Mouse (Mus musculus) urinary bladder, postnatal 36 days (tissue): ENCODE measurements around the gene Nol4l.

Experiments
- DNase-seq, 2 experiments: peaks; one replicate each; pipeline ENCODE4 v3.0.0; 2022; ENCODE audit warnings: low spot score in 2 of 2, mixed read lengths in 1 of 2

Nol4l gene

DNA sequence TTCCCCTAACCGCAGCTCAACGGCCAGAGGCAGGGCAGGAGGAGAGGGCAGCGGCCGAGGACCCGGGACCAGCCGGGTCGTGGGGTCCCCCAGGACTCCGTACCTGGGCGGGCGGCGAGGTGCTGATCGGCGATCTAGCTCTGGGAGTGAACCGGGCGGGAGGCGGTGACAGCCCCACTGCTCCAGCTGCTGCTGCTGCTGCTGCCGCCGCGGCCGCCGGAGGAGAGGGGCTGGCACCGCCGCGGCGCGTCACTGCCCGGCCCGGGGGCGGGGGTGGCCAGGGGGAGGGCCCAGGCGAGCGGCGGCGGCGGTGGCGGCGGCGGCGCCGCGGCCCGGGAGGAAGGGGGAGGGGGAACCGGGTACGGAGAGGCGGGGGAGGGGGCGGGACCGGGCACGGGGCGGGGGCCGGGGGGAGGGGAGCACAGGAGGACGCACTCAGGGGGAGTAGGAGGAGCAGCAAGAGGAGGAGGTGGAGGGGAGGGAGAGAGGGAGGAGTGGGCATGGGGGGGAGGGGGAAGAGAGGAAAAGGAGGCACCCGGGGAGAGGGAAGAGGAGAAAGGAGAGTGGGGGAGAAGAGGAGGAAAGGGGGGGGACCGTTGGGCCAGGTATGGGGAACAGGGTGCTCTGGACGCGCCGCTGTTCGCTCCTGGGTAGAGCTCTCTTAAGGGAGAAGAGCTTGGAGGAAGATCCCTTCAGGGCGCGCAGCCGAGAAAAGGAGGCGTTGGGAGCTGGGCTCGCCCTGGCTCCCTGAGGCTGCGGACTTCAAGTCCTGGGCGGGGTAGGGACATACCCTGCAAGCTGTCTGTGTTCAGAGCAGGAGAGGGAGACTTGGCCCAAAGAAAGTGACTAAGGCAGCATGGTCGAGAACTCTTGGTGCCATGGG is 85.3 kb downstream of the Nol4l start:
- peak; percentile 47 to 62 for DNase-seq

DNA sequence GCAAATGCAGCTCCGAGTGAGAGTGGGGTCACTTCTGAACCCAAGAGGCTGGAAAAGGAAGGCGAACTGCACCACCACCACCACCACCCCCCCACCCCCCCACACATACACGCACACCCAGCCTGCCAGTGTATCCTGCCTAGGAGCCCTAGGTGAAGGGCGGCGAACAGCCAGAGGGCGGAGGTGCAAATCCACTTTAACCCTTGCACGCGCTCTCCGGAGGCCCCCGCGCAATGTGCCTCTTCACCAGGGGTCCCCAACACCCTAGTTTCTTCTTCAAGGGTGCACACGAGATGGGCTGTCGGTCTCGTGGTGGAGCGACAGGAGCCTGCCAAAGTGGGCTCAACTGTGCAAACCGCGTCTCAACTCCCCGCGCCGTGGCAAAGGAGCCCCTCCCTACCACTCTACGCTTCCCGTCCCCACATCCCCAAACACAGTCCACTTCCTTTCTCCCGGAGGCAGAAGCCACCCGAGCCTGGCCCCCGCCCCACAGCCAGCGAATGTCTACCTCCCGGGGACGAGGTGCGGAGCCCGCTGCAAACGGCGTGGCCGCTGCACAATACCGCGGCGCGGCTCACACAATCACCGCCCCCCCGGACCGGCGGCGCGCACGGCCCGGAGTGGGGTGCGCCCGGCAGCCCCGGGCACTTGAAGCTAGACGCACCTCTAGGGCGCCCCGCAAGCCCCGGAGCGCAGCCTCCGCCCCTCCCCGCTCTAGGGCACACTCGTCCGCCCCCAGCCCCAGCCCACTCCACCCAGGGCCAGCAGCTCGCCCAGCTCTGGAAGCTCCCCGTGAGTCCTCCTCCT is 86.1 kb downstream of the Nol4l start:
- DNase-seq: peak; percentile 11 to 20

DNA sequence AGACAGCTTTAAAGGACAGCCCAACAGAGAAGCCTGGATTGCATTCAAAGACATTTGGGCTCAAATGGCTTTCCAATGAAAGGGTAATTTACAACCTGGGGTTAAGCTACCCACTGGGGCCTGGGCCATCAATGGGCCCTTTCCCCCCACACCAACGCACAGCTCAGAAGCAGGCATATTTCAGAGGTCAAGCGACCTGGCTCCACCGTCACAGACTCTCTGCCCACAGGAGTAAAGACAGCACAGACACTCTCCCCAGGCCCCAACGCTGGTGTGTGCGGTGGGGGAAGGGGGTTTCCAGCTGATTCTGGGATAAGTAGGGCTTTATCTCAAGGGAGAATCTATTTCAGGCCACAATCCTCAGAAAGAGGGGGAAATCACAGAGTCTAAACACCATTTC is 87.1 kb downstream of the Nol4l start:
- DNase-seq: no peak

DNA sequence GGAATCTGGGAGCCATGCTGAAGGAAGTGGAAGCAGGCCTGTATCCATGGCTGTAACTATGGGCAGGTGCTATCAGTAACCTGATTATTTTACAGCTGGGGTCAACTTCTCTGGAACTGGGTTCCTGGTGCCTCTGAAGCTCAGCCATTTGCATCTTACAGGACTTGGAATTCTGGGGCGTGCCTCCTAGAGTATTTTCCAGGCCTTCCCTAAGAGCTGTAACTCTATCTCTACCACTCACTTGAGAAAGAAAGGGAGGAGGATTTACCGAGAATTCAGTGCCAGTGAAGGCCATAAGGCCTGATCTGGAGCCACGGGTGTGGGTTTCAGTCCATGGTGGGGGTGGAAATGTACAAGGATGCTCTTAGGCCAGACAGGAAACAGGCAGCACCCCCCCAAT is 88.5 kb downstream of the Nol4l start:
- DNase-seq: no peak

DNA sequence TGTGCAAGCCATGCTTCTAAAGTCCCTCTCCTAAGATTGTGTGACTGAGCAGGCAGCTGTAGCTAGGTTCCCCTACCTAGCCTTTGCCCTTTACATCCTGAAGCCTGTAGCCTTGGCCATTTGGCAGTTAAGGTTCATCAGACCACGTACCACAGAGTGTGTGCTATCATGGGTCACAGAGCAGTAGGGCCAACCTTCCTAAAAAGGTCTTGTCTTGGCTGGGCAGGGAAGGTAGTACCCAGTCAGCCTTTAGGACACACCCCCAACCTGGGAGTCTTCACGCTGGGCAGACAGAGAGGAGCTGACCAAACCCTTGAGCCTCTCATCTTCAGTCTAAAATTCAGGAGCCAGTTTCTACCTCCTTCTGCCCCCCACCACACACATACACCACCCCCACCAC is 89.0 kb downstream of the Nol4l start:
- DNase-seq: no peak

DNA sequence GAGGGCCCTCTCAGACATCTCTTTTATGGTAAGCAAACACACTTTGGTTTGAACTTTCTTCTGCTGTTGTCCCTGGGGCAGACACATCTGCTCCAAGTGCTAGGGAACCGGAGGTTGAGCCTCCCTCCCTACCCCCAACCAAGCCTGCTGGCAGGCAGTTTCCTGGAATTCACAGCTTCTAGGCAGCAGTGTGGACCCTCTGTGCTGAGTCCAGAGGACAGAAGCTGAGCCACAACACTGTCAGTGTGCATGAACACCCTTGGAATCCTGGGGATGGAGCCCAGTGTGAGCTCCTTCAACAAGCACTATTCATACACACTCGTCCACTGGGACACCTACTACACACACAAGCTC is 92.5 kb downstream of the Nol4l start:
- DNase-seq: no peak

DNA sequence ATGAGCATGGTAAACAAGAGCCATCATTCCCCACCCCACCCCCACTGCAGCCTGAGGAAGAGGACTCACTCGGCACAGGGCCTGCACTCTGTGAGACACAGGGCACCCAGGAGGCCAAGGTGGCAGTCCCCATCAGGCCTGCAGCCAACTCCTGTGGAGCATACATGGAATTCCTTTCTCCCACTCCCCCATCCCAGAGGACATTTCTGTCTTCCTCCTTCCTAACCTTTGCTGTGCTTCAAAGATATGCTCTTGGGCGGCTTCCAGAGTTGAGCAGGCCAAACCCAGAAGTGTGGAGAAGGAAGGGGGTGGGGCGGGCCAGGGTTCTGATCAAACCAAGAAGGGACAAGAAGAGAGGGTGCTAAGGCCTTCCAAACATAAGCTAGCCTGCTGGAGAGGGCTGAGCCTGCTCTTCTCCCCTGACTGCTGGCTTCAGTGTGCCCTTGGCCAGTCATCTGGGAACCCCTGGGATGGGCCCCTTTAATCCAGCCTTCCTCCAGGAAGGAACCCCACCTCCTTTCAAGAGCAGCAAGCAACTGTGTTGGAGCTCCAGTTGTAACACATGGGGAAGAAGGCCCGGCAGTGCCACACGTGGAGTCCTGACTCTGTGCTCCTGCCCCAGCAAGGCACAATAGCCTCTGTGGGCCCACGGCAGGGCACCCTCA is 93.0 kb downstream of the Nol4l start:
- DNase-seq: peak in 1 of 2 experiments; percentile 31

DNA sequence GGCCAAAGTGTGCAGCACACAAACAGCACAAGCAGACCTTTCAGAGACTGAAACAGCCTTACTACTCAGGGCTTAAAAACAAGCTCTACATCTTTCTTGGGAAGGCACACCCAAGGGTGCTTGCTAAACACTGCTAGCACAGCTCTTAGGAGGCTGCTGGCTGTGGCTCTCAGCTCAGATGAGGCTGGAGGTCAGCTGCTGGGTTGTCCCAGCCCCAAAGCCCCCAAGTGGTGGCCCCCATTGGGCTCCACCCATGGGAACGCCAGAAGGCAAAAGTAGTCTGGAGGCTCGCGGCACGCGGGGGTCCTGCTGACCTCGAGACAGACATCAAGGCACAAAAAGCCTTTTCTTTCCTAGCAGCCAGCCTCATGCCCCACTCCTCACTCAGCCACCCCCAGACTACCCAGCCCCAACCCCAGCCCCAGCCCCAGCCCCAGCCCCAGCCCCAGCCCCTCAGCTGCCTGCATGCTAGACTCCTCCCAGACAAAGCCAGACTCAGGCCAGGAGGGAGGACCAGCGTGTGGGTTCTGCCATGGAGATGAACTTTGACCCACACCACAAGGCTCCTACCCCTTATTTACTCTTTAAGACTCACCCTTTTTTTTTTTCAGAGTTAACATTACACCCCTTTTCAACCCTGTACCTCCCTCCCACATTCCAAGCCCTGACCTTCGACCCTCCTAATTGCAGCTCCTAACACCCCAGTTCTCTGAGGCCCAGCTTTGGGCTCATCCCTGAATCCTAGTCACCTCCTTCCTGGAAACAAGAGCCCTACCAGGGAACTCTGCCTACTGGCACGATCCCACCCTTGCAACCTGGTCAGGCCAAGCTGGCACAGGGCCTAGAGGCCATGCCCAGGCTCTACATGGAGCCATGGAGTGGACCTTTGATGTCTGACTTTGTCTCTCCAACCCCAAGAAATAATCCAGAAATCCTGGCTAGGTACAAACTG is 94.6 kb downstream of the Nol4l start:
- DNase-seq: no peak

DNA sequence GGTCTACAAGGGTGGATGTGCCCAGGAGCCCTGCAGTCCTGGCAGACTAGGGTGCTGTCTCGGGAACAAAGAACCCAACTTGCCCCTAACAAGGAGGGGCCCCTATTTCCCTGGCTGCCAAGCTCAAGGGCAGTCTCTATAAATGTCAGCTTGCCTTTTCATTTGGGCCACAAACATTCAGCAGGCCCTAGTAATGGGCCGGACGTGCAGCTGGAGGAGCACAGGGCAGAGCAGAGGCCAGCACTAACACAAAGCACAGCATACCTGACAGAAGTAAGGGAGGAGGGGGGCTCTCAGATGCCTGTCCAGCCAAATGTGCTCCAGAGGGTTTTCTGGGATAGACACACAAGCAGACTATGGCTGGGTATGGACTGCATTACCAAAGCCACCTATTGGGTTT is 95.9 kb downstream of the Nol4l start:
- no peak for DNase-seq

DNA sequence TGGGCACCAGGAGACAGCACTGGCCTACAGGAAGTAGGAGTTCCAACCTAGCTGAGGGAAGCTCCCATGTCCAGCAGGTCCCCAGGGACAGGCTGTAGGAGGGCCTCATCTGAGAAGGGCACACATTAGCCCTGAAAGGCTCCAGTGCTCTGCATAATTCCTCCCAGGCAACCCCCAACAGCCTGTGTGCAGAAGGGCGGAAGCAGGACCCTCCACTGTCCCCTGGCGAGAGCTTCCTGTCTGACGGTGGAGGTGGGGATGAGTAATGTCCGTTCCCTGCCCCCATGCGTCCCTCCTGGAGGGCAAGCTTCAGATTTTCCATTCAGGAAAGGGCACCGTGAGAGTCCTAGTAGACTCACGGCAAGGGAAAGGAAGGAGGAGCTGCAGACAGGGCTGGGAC is 97.3 kb downstream of the Nol4l start:
- no peak for DNase-seq

DNA sequence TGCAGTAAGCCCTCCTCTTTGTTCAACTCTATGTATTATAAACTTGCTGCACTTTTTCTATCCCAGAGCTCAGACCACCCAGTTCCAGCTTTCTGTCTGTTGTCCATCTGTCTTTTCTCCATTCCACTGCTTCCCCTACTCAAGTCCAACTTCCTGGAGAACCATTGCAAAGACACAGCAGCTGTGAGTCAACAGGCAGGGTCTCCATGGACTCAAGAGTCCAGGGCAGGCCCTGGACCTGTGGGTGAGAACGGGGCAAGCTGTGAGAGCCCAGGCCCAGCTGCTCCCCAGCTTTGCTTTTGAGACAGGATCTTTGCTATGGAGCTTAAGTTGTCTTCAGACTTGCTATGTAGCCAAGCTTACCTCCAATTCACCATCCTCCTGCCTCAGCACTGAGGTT is 99.2 kb downstream of the Nol4l start:
- no peak for DNase-seq

DNA sequence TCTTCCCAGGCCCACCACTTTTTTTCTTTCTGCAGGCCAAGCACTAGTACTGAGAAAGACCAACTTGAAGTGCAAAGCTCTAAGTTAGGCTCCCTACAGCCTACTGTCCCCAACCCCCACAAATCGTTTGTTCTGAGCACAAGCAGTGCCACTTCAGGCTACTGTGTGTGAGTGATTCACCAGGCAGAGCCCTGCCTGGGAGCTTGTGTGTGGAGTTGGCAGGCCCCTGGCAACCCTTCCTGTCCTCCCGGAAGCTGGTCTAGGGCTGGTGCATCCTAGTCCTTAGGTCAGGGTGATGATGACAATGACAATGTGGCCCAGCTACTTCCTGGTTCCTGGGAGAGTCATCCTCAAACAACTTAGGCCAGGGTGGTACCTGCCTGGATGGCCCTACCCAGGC is 101.3 kb downstream of the Nol4l start:
- DNase-seq: no peak

DNA sequence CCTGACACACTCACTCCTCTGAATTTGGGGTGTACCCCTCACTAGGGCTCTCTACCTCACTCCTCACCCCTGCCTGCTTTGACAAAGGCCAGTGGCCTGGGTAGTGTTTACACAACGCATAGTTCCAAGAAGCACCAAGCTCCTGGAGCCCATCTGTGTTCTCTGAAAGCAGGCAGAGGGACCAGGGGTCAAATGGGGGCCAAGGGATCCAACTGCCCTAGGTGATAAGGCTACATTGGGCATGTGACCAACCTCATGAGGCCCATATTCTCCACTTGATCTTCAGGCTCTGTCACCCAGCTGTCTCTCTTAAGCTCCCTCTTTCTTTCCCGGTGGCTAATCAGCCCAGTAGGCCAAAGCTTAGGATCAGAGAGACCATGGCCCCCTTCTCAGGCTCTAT is 102.8 kb downstream of the Nol4l start:
- no peak for DNase-seq

DNA sequence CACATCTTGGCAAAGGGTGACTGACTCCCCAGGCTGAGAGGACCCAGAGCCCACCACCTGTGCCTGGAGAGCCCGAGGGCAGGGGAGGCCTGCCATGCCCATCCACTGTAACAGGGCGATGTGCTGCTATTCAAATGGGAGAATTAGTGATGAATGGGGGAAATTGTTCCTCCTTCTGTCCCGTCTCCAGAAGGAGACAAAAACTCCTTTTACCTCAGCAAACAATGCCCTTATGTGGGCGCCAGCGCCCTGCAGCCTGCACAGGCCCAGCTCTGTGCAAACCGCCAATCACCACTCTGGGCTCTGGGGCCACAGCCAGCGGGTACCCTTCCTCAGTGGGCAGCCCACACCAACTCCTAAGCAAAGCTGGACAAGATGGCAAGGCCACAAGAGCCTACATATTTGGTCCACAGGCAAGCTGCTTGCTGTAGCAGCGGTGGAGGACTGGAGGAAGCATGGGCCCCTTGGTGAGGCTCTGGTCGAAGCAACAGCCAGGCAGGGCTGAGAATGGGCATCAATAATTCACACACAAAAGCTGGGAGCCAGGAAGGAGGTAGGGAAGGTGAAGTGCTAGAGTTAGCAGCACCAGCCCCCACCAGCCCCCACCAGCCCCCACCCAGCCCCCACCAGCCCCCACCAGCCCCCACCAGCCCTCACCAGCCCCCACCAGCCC is 103.6 kb downstream of the Nol4l start:
- no peak for DNase-seq

DNA sequence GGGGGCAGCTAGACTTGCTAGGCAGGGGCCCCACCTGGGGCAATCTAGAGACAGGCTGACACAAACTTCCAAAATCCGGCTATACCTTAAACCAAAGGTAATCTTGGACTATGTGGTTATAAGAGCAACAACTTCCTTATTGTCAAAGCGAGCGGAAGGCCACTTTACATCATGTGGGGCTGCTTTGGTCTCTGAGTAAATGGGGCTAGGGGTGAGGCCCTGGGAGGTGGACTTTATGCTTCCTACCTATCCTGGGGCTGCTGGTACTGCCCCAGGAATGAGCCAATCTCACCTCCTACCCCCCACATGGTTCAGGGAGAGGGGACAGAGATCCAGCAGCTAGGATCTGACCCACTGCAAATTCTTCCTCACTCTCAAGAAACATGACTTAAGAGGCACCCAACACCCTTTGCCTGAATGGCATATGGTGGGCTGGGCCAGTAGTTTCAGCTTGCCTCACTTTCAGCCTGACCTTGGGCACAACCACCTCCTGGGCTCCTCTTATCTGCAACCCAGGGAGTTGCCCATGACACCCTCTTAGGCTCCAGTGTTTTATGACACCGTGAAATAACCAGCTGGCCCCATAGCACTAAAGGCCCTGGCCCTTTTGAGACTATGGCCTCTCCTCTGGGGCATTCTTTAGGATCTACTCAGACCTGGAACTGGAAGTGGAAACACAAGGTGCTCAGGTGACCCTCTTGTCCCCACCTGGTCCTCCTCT is 104.5 kb downstream of the Nol4l start:
- DNase-seq: no peak

DNA sequence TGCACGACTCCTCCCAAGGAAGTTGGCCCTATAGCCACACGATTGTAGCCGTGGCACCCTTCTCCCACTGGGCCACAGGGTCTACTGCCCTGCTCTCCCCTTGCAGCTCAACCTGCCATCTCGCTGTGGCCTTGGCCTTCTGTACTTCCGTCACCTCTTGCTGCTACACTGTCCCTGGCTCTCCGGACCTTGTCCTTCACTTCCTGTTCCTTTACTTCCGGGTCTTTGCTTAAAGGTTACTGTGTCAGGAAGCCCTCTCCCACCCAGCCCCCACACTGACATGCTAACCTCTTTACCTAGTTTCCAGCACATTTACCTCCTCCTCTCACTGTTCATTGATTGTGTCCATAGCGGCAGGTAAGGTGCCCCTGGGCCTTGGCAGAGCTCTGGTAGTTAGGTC is 105.2 kb downstream of the Nol4l start:
- DNase-seq: no peak

DNA sequence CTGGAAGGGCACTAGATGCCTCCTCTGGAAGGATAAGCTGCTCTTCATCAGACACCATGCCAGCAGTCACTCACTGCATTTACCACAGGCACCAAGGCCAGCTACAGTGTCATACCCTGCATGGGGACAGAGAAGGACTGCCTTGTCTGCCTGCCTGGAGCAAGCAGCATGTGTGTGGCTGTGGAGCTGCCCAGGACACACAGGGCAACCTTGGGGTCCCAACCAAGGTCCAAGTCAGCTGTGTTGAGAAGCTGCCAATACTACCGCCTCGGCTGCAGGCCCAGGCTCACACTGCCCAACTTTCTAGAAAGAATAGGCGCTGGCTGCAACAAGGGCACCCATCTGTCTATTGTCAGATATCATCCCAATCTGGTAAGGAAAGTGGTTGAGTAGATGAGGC is 106.7 kb downstream of the Nol4l start:
- DNase-seq: no peak

DNA sequence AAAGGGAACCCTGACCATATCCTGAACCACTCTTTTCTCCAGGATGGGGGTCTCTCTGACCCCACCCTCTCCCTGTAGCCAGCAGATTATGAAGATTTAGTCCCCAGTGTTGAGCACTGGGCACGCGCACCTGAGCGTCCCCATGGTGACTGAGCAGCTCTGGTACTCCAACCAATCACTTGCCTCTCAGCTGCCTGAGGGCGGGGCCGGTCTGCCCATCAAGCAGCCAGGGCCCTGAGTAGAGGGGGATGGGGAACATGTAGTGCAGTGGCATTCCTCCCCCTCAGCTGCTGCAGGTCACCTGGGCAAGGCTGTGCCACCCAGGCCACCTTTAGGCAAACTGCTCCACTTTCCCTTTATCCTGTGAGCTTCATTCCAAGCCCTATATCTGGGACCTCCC is 107.7 kb downstream of the Nol4l start:
- DNase-seq: no peak

DNA sequence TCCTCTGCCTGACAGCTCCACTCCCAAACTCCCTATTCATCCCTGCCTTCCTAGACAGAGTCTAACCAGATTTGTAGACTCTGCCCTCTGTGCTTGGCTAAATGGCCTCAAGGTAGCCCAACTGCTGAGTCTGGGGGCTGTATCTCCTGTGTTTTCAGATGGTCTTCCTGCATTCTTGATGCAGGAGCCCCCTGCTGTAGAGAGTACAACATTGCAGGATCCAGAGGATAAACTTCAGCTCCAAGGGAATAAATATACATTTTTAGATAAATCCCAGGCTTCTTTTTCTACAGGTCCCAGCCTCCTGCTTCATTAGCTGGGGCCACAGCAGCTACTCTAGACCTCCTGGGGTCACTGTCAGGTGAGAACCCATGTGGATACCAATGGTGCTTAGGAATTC is 108.5 kb downstream of the Nol4l start:
- no peak for DNase-seq

DNA sequence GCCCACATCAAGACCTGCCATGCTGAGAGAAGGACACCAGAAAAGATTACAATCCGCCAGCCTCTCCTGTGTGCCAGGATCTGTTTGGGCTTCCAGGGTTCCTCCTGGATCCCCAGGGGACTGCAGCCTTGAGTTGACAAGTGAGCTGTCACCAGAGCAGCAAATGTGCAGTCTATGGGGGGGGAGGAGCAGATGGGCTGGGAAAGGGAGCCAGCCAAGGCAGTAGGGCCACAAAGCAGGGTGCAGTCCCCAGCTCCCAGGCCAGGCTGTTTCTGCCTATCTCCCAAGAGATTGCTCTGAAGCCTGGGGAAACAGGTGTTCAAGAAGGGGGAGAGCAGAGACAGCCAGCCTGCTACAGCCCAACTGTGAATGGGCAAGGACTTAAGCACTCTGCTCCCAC is 111.4 kb downstream of the Nol4l start:
- no peak for DNase-seq
